Mouse (Mus musculus): ENCODE results near the gene Nans. TPM values are rescaled to one million over a fixed set of nuclear protein-coding genes. Genes with fewer than 3 reads are reported as not detected.
A peak's percentile ranks its signal among the peaks of the same experiment; 100 is the strongest.

Nans gene
- polyA plus RNA-seq, 1 experiment from 2014 or later = 59.7 TPM

- ATAC-seq (ENCODE audit: low FRiP score) (peak; percentile 46; the same call in 1 of the 2 replicates), DNase-seq (ENCODE audit: low spot score) (no peak)
- Histone ChIP-seq H3K9ac (peak within 1 kb of the TSS; percentile 50; the same call in 1 of the 2 replicates), H3K4me1 (replicated peaks; ENCODE audit: control insufficient read depth, insufficient read depth, low read length) (0 out of 2 replicates have a peak, but pooled peaks cover 3% of the 10 kb centered on the region), H3K4me3 (replicated peaks; ENCODE audit: low read length) (peak within 1 kb of the TSS; percentile 39), H3K4me2 (replicated peaks) (peak within 1 kb of the TSS; percentile 58), H3K36me3 (replicated peaks; ENCODE audit: control insufficient read depth, insufficient read depth) (no peaks in the 10 kb centered on the region), H3K27ac (no peak within 1 kb of the TSS), H3K27me3 (ENCODE audit: control insufficient read depth, insufficient read depth, low read length) (peaks cover 54% of the 10 kb centered on the region), H3K9me3 (ENCODE audit: control insufficient read depth, low read length) (no peaks in the 10 kb centered on the region)
- 1% methylated on average over 46 of the region's 46 CpGs for WGBS
Observed at GRCm38 (mm10) chr4:46535840-46536361, 46.9 kb downstream of the Nans start, which contains the start of gene Trim14. Trim14 (minus strand) TSS chr4:46536141.

GRCm38 (mm10) chr4:46539167-46539566, 50.1 kb downstream of the Nans start:
- H3K4me1 ChIP-seq (replicated peaks; ENCODE audit: control insufficient read depth, insufficient read depth, low read length) = 0 out of 2 replicates have a peak, but pooled peaks cover 3% of the 10 kb centered on the region
- no peak overlapping the region for H3K9ac ChIP-seq
- no peaks in the 10 kb centered on the region for H3K9me3 ChIP-seq (ENCODE audit: control insufficient read depth, low read length)
- 75% methylated on average over 9 of the region's 9 CpGs for WGBS
- no peak overlapping the region for H3K4me2 ChIP-seq (replicated peaks)
- no peaks in the 10 kb centered on the region for H3K36me3 ChIP-seq (replicated peaks; ENCODE audit: control insufficient read depth, insufficient read depth)
- ATAC-seq (ENCODE audit: low FRiP score) (no peak), DNase-seq (ENCODE audit: low spot score) (no peak)
- H3K4me3 ChIP-seq (replicated peaks; ENCODE audit: low read length) = no peak overlapping the region
- H3K27me3 ChIP-seq (ENCODE audit: control insufficient read depth, insufficient read depth, low read length) = peaks cover 36% of the 10 kb centered on the region
- H3K27ac ChIP-seq = no peak overlapping the region

- Histone ChIP-seq H3K4me1 (replicated peaks; ENCODE audit: control insufficient read depth, insufficient read depth, low read length) (no peaks in the 10 kb centered on the region), H3K4me3 (replicated peaks; ENCODE audit: low read length) (no peak overlapping the region), H3K36me3 (replicated peaks; ENCODE audit: control insufficient read depth, insufficient read depth) (no peaks in the 10 kb centered on the region), H3K4me2 (replicated peaks) (no peak overlapping the region), H3K9me3 (ENCODE audit: control insufficient read depth, low read length) (no peaks in the 10 kb centered on the region), H3K9ac (no peak overlapping the region), H3K27ac (no peak overlapping the region), H3K27me3 (ENCODE audit: control insufficient read depth, insufficient read depth, low read length) (peaks cover 10% of the 10 kb centered on the region)
- DNase-seq (ENCODE audit: low spot score) (no peak), ATAC-seq (ENCODE audit: low FRiP score) (no peak)
- WGBS = 32% methylated on average over 6 of the region's 9 CpGs
Observed at GRCm38 (mm10) chr4:46541707-46542106, 52.7 kb downstream of the Nans start.

- DNase-seq (ENCODE audit: low spot score) (no peak), ATAC-seq (ENCODE audit: low FRiP score) (no peak)
- Histone ChIP-seq H3K4me1 (replicated peaks; ENCODE audit: control insufficient read depth, insufficient read depth, low read length) (no peaks in the 10 kb centered on the region), H3K9ac (no peak overlapping the region), H3K27ac (no peak overlapping the region), H3K27me3 (ENCODE audit: control insufficient read depth, insufficient read depth, low read length) (no peaks in the 10 kb centered on the region), H3K36me3 (replicated peaks; ENCODE audit: control insufficient read depth, insufficient read depth) (no peaks in the 10 kb centered on the region), H3K4me3 (replicated peaks; ENCODE audit: low read length) (no peak overlapping the region), H3K4me2 (replicated peaks) (no peak overlapping the region), H3K9me3 (ENCODE audit: control insufficient read depth, low read length) (no peaks in the 10 kb centered on the region)
- WGBS = 93% methylated on average over 13 of the region's 13 CpGs
Observed at GRCm38 (mm10) chr4:46543366-46544050, 54.5 kb downstream of the Nans start.

- no peak for DNase-seq (ENCODE audit: low spot score)
- no peak overlapping the region for H3K9ac ChIP-seq
- WGBS = 45% methylated on average over 1 of the region's 1 CpGs
- H3K36me3 ChIP-seq (replicated peaks; ENCODE audit: control insufficient read depth, insufficient read depth) = no peaks in the 10 kb centered on the region
- no peak for ATAC-seq (ENCODE audit: low FRiP score)
- no peak overlapping the region for H3K4me3 ChIP-seq (replicated peaks; ENCODE audit: low read length)
- H3K27ac ChIP-seq = no peak overlapping the region
- H3K4me1 ChIP-seq (replicated peaks; ENCODE audit: control insufficient read depth, insufficient read depth, low read length) = no peaks in the 10 kb centered on the region
- H3K27me3 ChIP-seq (ENCODE audit: control insufficient read depth, insufficient read depth, low read length) = no peaks in the 10 kb centered on the region
- H3K4me2 ChIP-seq (replicated peaks) = no peak overlapping the region
- H3K9me3 ChIP-seq (ENCODE audit: control insufficient read depth, low read length) = no peaks in the 10 kb centered on the region
Observed at GRCm38 (mm10) chr4:46544313-46544712, 55.3 kb downstream of the Nans start.

GRCm38 (mm10) chr4:46545498-46545897, 56.5 kb downstream of the Nans start:
- Histone ChIP-seq H3K4me3 (replicated peaks; ENCODE audit: low read length) (no peak overlapping the region), H3K9me3 (ENCODE audit: control insufficient read depth, low read length) (no peaks in the 10 kb centered on the region), H3K9ac (no peak overlapping the region), H3K27ac (no peak overlapping the region), H3K4me2 (replicated peaks) (no peak overlapping the region), H3K36me3 (replicated peaks; ENCODE audit: control insufficient read depth, insufficient read depth) (no peaks in the 10 kb centered on the region), H3K4me1 (replicated peaks; ENCODE audit: control insufficient read depth, insufficient read depth, low read length) (no peaks in the 10 kb centered on the region), H3K27me3 (ENCODE audit: control insufficient read depth, insufficient read depth, low read length) (no peaks in the 10 kb centered on the region)
- DNase-seq (ENCODE audit: low spot score) (no peak), ATAC-seq (ENCODE audit: low FRiP score) (no peak)
- 15% methylated on average over 9 of the region's 9 CpGs for WGBS

GRCm38 (mm10) chr4:46546709-46547108, 57.7 kb downstream of the Nans start:
- no peaks in the 10 kb centered on the region for H3K27me3 ChIP-seq (ENCODE audit: control insufficient read depth, insufficient read depth, low read length)

GRCm38 (mm10) chr4:46549979-46550378, 60.9 kb downstream of the Nans start:
- H3K27me3 ChIP-seq (ENCODE audit: control insufficient read depth, insufficient read depth, low read length) = no peaks in the 10 kb centered on the region
- H3K4me3 ChIP-seq (replicated peaks; ENCODE audit: low read length) = no peak overlapping the region
- H3K4me2 ChIP-seq (replicated peaks) = no peak overlapping the region
- H3K27ac ChIP-seq = no peak overlapping the region
- ATAC-seq (ENCODE audit: low FRiP score) = no peak
- no peaks in the 10 kb centered on the region for H3K4me1 ChIP-seq (replicated peaks; ENCODE audit: control insufficient read depth, insufficient read depth, low read length)
- 71% methylated on average over 9 of the region's 10 CpGs for WGBS
- no peak for DNase-seq (ENCODE audit: low spot score)
- H3K36me3 ChIP-seq (replicated peaks; ENCODE audit: control insufficient read depth, insufficient read depth) = no peaks in the 10 kb centered on the region
- H3K9ac ChIP-seq = no peak overlapping the region
- no peaks in the 10 kb centered on the region for H3K9me3 ChIP-seq (ENCODE audit: control insufficient read depth, low read length)

More at GRCm38 (mm10) chr4:46546709-46547108, 57.7 kb downstream of the Nans start:
- no peak overlapping the region for H3K9ac ChIP-seq
- no peaks in the 10 kb centered on the region for H3K4me1 ChIP-seq (replicated peaks; ENCODE audit: control insufficient read depth, insufficient read depth, low read length)
- no peaks in the 10 kb centered on the region for H3K9me3 ChIP-seq (ENCODE audit: control insufficient read depth, low read length)
- H3K4me3 ChIP-seq (replicated peaks; ENCODE audit: low read length) = no peak overlapping the region
- DNase-seq (ENCODE audit: low spot score) (no peak), ATAC-seq (ENCODE audit: low FRiP score) (no peak; the same call in 1 of the 2 replicates)
- no peak overlapping the region for H3K27ac ChIP-seq
- no peaks in the 10 kb centered on the region for H3K36me3 ChIP-seq (replicated peaks; ENCODE audit: control insufficient read depth, insufficient read depth)
- WGBS = 28% methylated on average over 6 of the region's 6 CpGs
- no peak overlapping the region for H3K4me2 ChIP-seq (replicated peaks)

GRCm38 (mm10) chr4:46550406-46550805, 61.4 kb downstream of the Nans start:
- Histone ChIP-seq H3K9me3 (ENCODE audit: control insufficient read depth, low read length) (no peaks in the 10 kb centered on the region), H3K4me1 (replicated peaks; ENCODE audit: control insufficient read depth, insufficient read depth, low read length) (no peaks in the 10 kb centered on the region), H3K4me3 (replicated peaks; ENCODE audit: low read length) (no peak overlapping the region), H3K27me3 (ENCODE audit: control insufficient read depth, insufficient read depth, low read length) (no peaks in the 10 kb centered on the region), H3K27ac (no peak overlapping the region), H3K36me3 (replicated peaks; ENCODE audit: control insufficient read depth, insufficient read depth) (no peaks in the 10 kb centered on the region), H3K4me2 (replicated peaks) (no peak overlapping the region), H3K9ac (no peak overlapping the region)
- DNase-seq (ENCODE audit: low spot score) = no peak
- WGBS = 61% methylated on average over 8 of the region's 8 CpGs
- no peak for ATAC-seq (ENCODE audit: low FRiP score)
